Mouse (Mus musculus): ENCODE data around the gene Cacna2d4.
A peak's percentile ranks its signal among the peaks of the same experiment; 100 is the strongest.
"Not testable (repeated sequence)": the region's sequence is repeated elsewhere in the genome, so short reads cannot be mapped to it uniquely, and the experiment has no call there.

Gene Cacna2d4

GRCm38 (mm10) chr6:119338121-119338912 is 102.0 kb downstream of the Cacna2d4 start:
- no peak for DNase-seq (ENCODE audit: low spot score in 2 of 2)

- peak in 1 of 2 experiments; percentile 29 for DNase-seq (ENCODE audit: low spot score in 2 of 2)
Observed at GRCm38 (mm10) chr6:119341409-119341808, 105.1 kb downstream of the Cacna2d4 start.

GRCm38 (mm10) chr6:119346257-119346656 is 109.9 kb downstream of the Cacna2d4 start:
- no peak for DNase-seq (ENCODE audit: low spot score in 2 of 2)

- no peak for DNase-seq (ENCODE audit: low spot score in 2 of 2)
Observed at GRCm38 (mm10) chr6:119347813-119348212, 111.5 kb downstream of the Cacna2d4 start.

- DNase-seq (ENCODE audit: low spot score in 2 of 2) = peak; percentile 91 to 93
Observed at GRCm38 (mm10) chr6:119348234-119348633, 111.9 kb downstream of the Cacna2d4 start.

GRCm38 (mm10) chr6:119350703-119351198 is 114.4 kb downstream of the Cacna2d4 start:
- DNase-seq (ENCODE audit: low spot score in 2 of 2) = no peak

GRCm38 (mm10) chr6:119351656-119352055 is 115.3 kb downstream of the Cacna2d4 start:
- no peak for DNase-seq (ENCODE audit: low spot score in 2 of 2)

GRCm38 (mm10) chr6:119352501-119352900 is 116.2 kb downstream of the Cacna2d4 start:
- DNase-seq (ENCODE audit: low spot score in 2 of 2) = no peak

GRCm38 (mm10) chr6:119358020-119358571 is 121.8 kb downstream of the Cacna2d4 start:
- DNase-seq (ENCODE audit: low spot score in 2 of 2) = no peak

GRCm38 (mm10) chr6:119360250-119360649 is 123.9 kb downstream of the Cacna2d4 start:
- DNase-seq (ENCODE audit: low spot score in 2 of 2) = not testable (repeated sequence)

- no peak for DNase-seq (ENCODE audit: low spot score in 2 of 2)
Observed at GRCm38 (mm10) chr6:119360925-119361702, 124.8 kb downstream of the Cacna2d4 start.

GRCm38 (mm10) chr6:119363593-119363992 is 127.3 kb downstream of the Cacna2d4 start:
- no peak for DNase-seq (ENCODE audit: low spot score in 2 of 2)

GRCm38 (mm10) chr6:119366800-119367199 is 130.5 kb downstream of the Cacna2d4 start:
- DNase-seq (ENCODE audit: low spot score in 2 of 2) = not testable (repeated sequence)

GRCm38 (mm10) chr6:119367382-119367781 is 131.1 kb downstream of the Cacna2d4 start:
- no peak for DNase-seq (ENCODE audit: low spot score in 2 of 2)

GRCm38 (mm10) chr6:119371624-119372023 is 135.3 kb downstream of the Cacna2d4 start:
- DNase-seq (ENCODE audit: low spot score in 2 of 2) = no peak

- DNase-seq (ENCODE audit: low spot score in 2 of 2) = no peak
Observed at GRCm38 (mm10) chr6:119372237-119372636, 135.9 kb downstream of the Cacna2d4 start.

GRCm38 (mm10) chr6:119373000-119373705 is 136.8 kb downstream of the Cacna2d4 start:
- no peak for DNase-seq (ENCODE audit: low spot score in 2 of 2)

- DNase-seq (ENCODE audit: low spot score in 2 of 2) = no peak
Observed at GRCm38 (mm10) chr6:119375035-119375434, 138.7 kb downstream of the Cacna2d4 start.

- DNase-seq (ENCODE audit: low spot score in 2 of 2) = no peak
Observed at GRCm38 (mm10) chr6:119377613-119378012, 141.3 kb downstream of the Cacna2d4 start.

GRCm38 (mm10) chr6:119378631-119379030 is 142.3 kb downstream of the Cacna2d4 start:
- no peak for DNase-seq (ENCODE audit: low spot score in 2 of 2)

- no peak for DNase-seq (ENCODE audit: low spot score in 2 of 2)
Observed at GRCm38 (mm10) chr6:119385668-119386067, 149.3 kb downstream of the Cacna2d4 start.

GRCm38 (mm10) chr6:119386421-119386820 is 150.1 kb downstream of the Cacna2d4 start:
- DNase-seq (ENCODE audit: low spot score in 2 of 2) = no peak

Measured in right cerebral cortex, adult 2 months (tissue).